Mouse (Mus musculus) limb, embryonic 13.5 days (tissue): ENCODE results near the gene Defa20. TPM values are rescaled to one million over a fixed set of nuclear protein-coding genes. Genes with fewer than 3 reads are reported as not detected.
"Not testable (repeated sequence)": the region's sequence is repeated elsewhere in the genome, so short reads cannot be mapped to it uniquely, and the experiment has no call there.

Experiments used
- ATAC-seq: fragments of 200-750 bp; cut with Nextera tagmentation; 2 replicates; pipeline ENCODE4 v1.8.0; 2017; ENCODE audit warnings: low read depth, moderate number of reproducible peaks, moderate TSS enrichment; ENCODE audit not compliant: low FRiP score
- H3K27ac ChIP-seq: fragments of 300-500 bp; sonication (generic); 2 replicates; pipeline ENCODE4 v1.5.1; 2015; ENCODE audit warnings: inconsistent platforms, mild to moderate bottlenecking, moderate library complexity
- H3K27me3 ChIP-seq: fragments of 300-500 bp; sonication (generic); 2 replicates; pipeline ENCODE4 v1.6.1; 2015; ENCODE audit warnings: mild to moderate bottlenecking, inconsistent platforms
- H3K36me3 ChIP-seq: fragments of 300-500 bp; sonication (generic); 2 replicates; pipeline ENCODE4 v1.6.1; 2015; ENCODE audit warnings: inconsistent platforms, mild to moderate bottlenecking, moderate library complexity
- H3K4me1 ChIP-seq: fragments of 300-500 bp; sonication (generic); 2 replicates; pipeline ENCODE4 v1.6.1; 2015; ENCODE audit warnings: inconsistent platforms
- H3K4me2 ChIP-seq: fragments of 300-500 bp; sonication (generic); replicated peaks from 2 replicates; pipeline ENCODE4 v1.6.1; 2015; ENCODE audit warnings: inconsistent platforms, mild to moderate bottlenecking, moderate library complexity
- H3K4me3 ChIP-seq: fragments of 300-500 bp; sonication (generic); 2 replicates; pipeline ENCODE4 v1.5.1; 2015; ENCODE audit warnings: moderate library complexity, mild to moderate bottlenecking, inconsistent platforms
- H3K9ac ChIP-seq: fragments of 300-500 bp; sonication (generic); 2 replicates; pipeline ENCODE4 v1.6.1; 2015; ENCODE audit warnings: mild to moderate bottlenecking, inconsistent platforms
- H3K9me3 ChIP-seq: fragments of 300-500 bp; sonication (generic); 2 replicates; pipeline ENCODE4 v1.6.1; 2016; ENCODE audit warnings: inconsistent platforms
- WGBS: fragments of 180-500 bp; shearing (Covaris S2); methylation state at CpG from one replicate; pipeline ENCODE4 v1.1.7; 2015; 5-methylcytosine and 5-hydroxymethylcytosine counted together
- polyA plus RNA-seq: library from polyadenylated mRNA; unstranded; fragments of >200 nt; fragmentation: Nextera tagmentation; extraction: Ambion mirVana; gene quantifications from 2 replicates; pipeline ENCODE4 v1.2.1, GENCODE M21; 2015

The Defa20 gene
- polyA plus RNA-seq = not detected in 2 replicates

DNA sequence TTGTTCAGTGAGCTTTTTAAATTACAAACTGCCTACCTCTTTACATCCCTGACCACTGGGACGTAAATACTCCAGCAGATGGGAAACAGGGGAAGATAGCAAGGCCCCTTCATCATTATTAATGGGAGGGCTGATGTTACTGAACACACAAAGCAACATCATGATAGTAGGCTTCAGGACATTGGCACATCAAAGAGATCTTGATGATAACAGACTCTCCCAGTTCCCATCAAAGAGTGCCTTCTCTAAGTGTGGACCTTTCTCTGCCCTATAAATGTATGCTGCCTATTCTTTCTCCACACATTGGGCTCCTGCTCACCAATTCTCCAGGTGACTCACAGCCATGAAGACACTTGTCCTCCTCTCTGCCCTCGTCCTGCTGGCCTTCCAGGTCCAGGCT lies at the start of gene Defa20:
Gene Defa20, plus strand, starts transcription at position 301 of the 400 bp plus-strand sequence.
- ATAC-seq, H3K27me3 ChIP-seq, H3K36me3 ChIP-seq, H3K9ac ChIP-seq, H3K4me1 ChIP-seq, H3K27ac ChIP-seq, H3K4me3 ChIP-seq, H3K9me3 ChIP-seq, H3K4me2 ChIP-seq: not testable (repeated sequence)
- WGBS = no CpG with 5 or more reads among the region's 2 CpGs

DNA sequence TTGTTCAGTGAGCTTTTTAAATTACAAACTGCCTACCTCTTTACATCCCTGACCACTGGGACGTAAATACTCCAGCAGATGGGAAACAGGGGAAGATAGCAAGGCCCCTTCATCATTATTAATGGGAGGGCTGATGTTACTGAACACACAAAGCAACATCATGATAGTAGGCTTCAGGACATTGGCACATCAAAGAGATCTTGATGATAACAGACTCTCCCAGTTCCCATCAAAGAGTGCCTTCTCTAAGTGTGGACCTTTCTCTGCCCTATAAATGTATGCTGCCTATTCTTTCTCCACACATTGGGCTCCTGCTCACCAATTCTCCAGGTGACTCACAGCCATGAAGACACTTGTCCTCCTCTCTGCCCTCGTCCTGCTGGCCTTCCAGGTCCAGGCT lies 19.7 kb downstream of the Defa20 start, which contains the start of gene Defa32:
Gene Defa32, plus strand, starts transcription at position 301 of the 400 bp plus-strand sequence.
- H3K36me3 ChIP-seq, H3K9ac ChIP-seq, H3K27me3 ChIP-seq, H3K9me3 ChIP-seq, ATAC-seq, H3K4me2 ChIP-seq, H3K4me1 ChIP-seq, H3K4me3 ChIP-seq, H3K27ac ChIP-seq: not testable (repeated sequence)
- no CpG with 5 or more reads among the region's 2 CpGs for WGBS

Other genes with a start within 250 kb of the Defa20 start
- gene Defa27, start 193.7 kb upstream of the Defa20 start, polyA plus RNA-seq = not detected in 2 replicates
- not detected in 2 replicates for gene Defa29, start 182.2 kb upstream of the Defa20 start, polyA plus RNA-seq
- gene Defa2, start 130.7 kb upstream of the Defa20 start, polyA plus RNA-seq = not detected in 2 replicates
- gene Defa33, start 117.4 kb upstream of the Defa20 start, polyA plus RNA-seq = not detected in 2 replicates
- not detected in 2 replicates for gene Defa36, start 81.8 kb upstream of the Defa20 start, polyA plus RNA-seq
- gene Gm7849, start 52.7 kb upstream of the Defa20 start, polyA plus RNA-seq = not detected in 2 replicates
- not detected in 2 replicates for gene Defa32, start 19.8 kb downstream of the Defa20 start, polyA plus RNA-seq
- gene Defa37, start 56.1 kb downstream of the Defa20 start, polyA plus RNA-seq = not detected in 2 replicates
- not detected in 2 replicates for gene Defa28, start 73.7 kb downstream of the Defa20 start, polyA plus RNA-seq
- not detected in 2 replicates for gene Gm7861, start 85.2 kb downstream of the Defa20 start, polyA plus RNA-seq
- gene Defa26, start 108.9 kb downstream of the Defa20 start, polyA plus RNA-seq = not detected in 2 replicates
- not detected in 2 replicates for gene Defa17, start 146.5 kb downstream of the Defa20 start, polyA plus RNA-seq
- gene Defa34, start 156.5 kb downstream of the Defa20 start, polyA plus RNA-seq = not detected in 2 replicates
- gene AY761184, start 194.4 kb downstream of the Defa20 start, polyA plus RNA-seq = not detected in 2 replicates
- not detected in 2 replicates for gene Defa24, start 225.2 kb downstream of the Defa20 start, polyA plus RNA-seq